Mouse (Mus musculus) liver, adult 2 months (tissue): ENCODE measurements around the gene Scpep1. TPM values are rescaled to one million over a fixed set of nuclear protein-coding genes. Genes with fewer than 3 reads are reported as not detected.

Source experiments
- DNase-seq: peaks from one replicate; pipeline ENCODE4 v3.0.0-alpha.2; 2011; ENCODE audit warnings: low read depth, low spot score; ENCODE audit errors: extremely low read depth
- H3K27ac ChIP-seq: fragments of 200-500 bp; replicated peaks from 2 replicates; pipeline ENCODE4 v1.5.1; 2012; ENCODE audit warnings: low read depth, mild to moderate bottlenecking, control low read depth, inconsistent platforms, low read length; ENCODE audit not compliant: insufficient read depth
- H3K27me3 ChIP-seq: fragments of 200-500 bp; 2 replicates; pipeline ENCODE4 v1.6.1; 2012; ENCODE audit warnings: mild to moderate bottlenecking, moderate library complexity, low read length, inconsistent platforms; ENCODE audit not compliant: control insufficient read depth, insufficient read depth
- H3K36me3 ChIP-seq: fragments of 200-500 bp; 2 replicates; pipeline ENCODE4 v1.6.1; 2012; ENCODE audit warnings: low read length, inconsistent platforms; ENCODE audit not compliant: control insufficient read depth, insufficient read depth
- H3K4me1 ChIP-seq: fragments of 200-500 bp; 2 replicates; pipeline ENCODE4 v1.6.1; 2011; ENCODE audit warnings: low read length; ENCODE audit not compliant: control insufficient read depth, insufficient read depth
- H3K4me3 ChIP-seq: fragments of 200-500 bp; 2 replicates; pipeline ENCODE4 v1.5.1; 2011; ENCODE audit warnings: low read depth, mild to moderate bottlenecking, control low read depth, low read length, moderate library complexity; ENCODE audit not compliant: insufficient read depth
- H3K79me2 ChIP-seq: fragments of 200-500 bp; 2 replicates; pipeline ENCODE4 v1.6.1; 2012; ENCODE audit warnings: inconsistent platforms, mild to moderate bottlenecking, low read length, moderate library complexity; ENCODE audit not compliant: control insufficient read depth, insufficient read depth
- H3K9ac ChIP-seq: fragments of 200-500 bp; 2 replicates; pipeline ENCODE4 v1.6.1; 2012; ENCODE audit warnings: low read depth, mild to moderate bottlenecking, control low read depth, inconsistent platforms, low read length
- CTCF ChIP-seq: fragments of 200-500 bp; IDR thresholded peaks from 2 replicates; pipeline ENCODE4 v1.5.1; 2011; ENCODE audit warnings: low read depth, low read length, control low read depth
- POLR2A ChIP-seq: fragments of 200-500 bp; IDR thresholded peaks from 2 replicates; pipeline ENCODE4 v1.6.1; 2011; ENCODE audit warnings: low read length, control low read depth; ENCODE audit not compliant: insufficient read depth; ENCODE audit errors: extremely low read depth
- WGBS: fragments of 180-500 bp; shearing (Covaris S2); methylation state at CpG from one replicate; pipeline ENCODE4 v1.1.7; 2018; 5-methylcytosine and 5-hydroxymethylcytosine counted together
- polyA plus RNA-seq: library from polyadenylated mRNA; depleted of rRNA; stranded (reverse); fragments of >200 nt; gene quantifications from 2 replicates; pipeline ENCODE4 v1.2.3, GENCODE M21; 2012; rRNA removed
- total RNA-seq: library from RNA; depleted of rRNA; stranded (reverse); fragments of >200 nt; gene quantifications from 2 replicates; pipeline ENCODE4 v1.2.3, GENCODE M21; 2014; rRNA removed

Scpep1 gene
- total RNA-seq (27.9 and 32.8 TPM in 2 replicates), polyA plus RNA-seq (22.5 and 27.6 TPM in 2 replicates)

DNA sequence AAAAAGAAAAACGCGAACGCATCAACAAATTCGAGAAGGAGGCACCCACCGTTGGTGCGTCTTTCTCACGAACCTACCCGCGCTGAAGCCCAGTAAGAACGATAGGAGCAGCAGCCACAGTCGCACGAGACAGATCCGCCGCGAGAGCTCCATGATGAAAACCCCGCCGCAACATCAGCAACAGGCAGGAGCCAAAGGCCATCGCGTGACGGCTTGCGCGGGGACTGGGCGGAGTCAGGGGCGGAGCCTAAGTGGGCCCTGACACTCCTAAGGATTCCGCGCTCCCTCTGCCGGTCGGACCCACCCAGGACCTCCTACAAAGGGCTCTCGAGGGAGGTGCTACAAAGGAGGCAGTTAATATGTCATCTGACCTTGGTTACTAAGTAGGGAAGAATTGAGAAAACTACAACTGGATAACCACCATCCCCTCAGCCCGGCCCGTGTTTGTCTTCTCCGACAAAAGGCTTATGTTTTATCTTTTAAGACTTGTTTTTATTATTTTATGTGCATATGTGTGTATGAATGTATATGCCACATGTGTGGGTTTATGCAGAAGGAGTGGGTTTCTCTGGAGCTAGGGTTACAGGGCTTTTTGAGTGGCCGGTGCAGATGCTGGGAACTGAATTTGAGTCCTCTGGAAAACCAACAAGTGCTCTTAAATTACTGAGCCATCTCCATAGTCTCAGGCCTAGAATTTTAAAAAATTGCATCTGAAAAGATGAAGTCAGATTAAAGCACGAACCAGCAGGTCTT, at the start of gene Scpep1:
TSS of gene Scpep1 (minus strand) at position 249 of the 753 bp plus-strand sequence.
- no peaks in the 10 kb centered on the region; the same call in 1 of the 2 replicates for H3K79me2 ChIP-seq
- peaks cover 4% of the 10 kb centered on the region for H3K36me3 ChIP-seq
- TF ChIP-seq POLR2A (peak; percentile 72; the same call in 1 of the 2 replicates), CTCF (peak; percentile 81)
- H3K27ac ChIP-seq, result peak within 1 kb of the TSS; percentile 82
- H3K9ac ChIP-seq, result peak within 1 kb of the TSS; percentile 74
- DNase-seq, result peak; percentile 93
- 4% methylated on average over 34 of the region's 34 CpGs for WGBS
- peak within 1 kb of the TSS; percentile 76 for H3K4me3 ChIP-seq
- H3K4me1 ChIP-seq, result no peaks in the 10 kb centered on the region
- H3K27me3 ChIP-seq, result no peaks in the 10 kb centered on the region

DNA sequence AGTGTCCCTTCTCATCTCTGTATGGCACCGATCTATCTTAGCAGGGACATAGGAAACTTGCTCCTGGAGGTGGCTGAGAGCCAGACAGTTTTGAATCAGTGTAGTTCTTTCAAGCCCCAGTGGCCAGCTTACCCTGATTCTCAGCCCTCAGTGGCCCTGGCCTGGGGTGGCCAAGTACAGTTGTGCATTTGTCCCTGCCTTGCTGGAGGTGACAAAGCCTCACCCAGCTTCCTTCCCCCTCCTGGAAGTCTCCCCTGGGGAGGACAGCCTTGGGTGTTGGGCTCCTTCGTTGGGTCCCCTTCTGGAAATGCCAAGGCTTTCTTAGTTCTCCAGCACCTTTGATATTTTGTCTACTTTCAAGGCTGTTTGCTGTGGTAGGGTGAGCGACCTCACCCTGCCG, 48.5 kb upstream of the Scpep1 start:
- peak; percentile 49 for DNase-seq
- peak overlapping the region; percentile 59 for H3K9ac ChIP-seq
- H3K79me2 ChIP-seq, result peaks cover 39% of the 10 kb centered on the region
- H3K4me3 ChIP-seq, result no peak overlapping the region
- WGBS, result 13% methylated on average over 4 of the region's 4 CpGs
- peaks cover 39% of the 10 kb centered on the region for H3K4me1 ChIP-seq
- H3K27me3 ChIP-seq, result no peaks in the 10 kb centered on the region
- TF ChIP-seq POLR2A, result no peak
- no peak for TF ChIP-seq CTCF
- peaks cover 21% of the 10 kb centered on the region for H3K36me3 ChIP-seq
- H3K27ac ChIP-seq, result peak overlapping the region; percentile 82

DNA sequence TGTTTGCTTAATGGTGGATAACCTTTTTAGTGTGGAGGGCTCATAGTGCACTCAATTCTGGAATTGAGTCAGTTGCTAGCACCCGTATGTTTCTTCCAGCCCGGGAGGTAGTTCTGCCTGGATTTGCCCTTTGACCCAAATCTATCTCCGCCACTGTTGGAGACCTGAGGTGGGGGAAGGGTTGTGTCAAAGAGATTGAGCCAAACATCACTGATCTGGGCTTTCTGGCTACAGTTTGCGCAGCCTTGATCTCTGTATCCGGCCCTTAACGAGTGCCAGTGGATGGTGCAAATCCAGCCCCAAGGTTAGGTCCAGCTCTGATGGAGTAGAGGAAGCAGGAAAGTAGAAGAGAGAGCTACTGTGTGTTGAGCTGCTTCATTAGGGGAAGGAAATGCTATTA, 47.8 kb upstream of the Scpep1 start:
- DNase-seq, result peak; percentile 98
- peak overlapping the region; percentile 77 for H3K9ac ChIP-seq
- H3K79me2 ChIP-seq, result peaks cover 34% of the 10 kb centered on the region
- H3K4me1 ChIP-seq, result peaks cover 34% of the 10 kb centered on the region
- peak overlapping the region; percentile 91 for H3K27ac ChIP-seq
- H3K27me3 ChIP-seq, result no peaks in the 10 kb centered on the region
- TF ChIP-seq POLR2A, result no peak
- TF ChIP-seq CTCF, result no peak
- peak overlapping the region; percentile 37; the same call in 1 of the 2 replicates for H3K4me3 ChIP-seq
- WGBS, result under 1% methylated on average over 6 of the region's 6 CpGs
- H3K36me3 ChIP-seq, result peaks cover 18% of the 10 kb centered on the region

DNA sequence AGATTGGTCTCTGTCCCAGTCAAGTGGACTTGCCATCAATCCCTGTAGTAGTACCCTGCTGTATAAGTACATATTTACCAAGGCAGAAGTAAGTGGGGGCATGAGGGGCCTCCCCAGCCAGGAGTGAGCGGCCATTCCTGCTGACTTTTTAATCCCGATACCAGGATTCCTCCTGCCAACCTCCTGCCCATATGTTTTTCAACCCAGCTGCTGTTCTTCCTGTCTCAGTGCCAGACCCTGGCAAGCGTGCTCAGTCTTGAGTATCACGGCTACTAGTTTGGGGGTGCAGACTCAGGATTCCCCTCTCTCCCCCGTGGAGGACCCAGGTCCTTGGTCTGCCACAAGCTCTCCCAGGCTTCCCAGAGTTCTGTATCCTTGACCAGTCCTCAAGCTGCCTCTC, 47.4 kb upstream of the Scpep1 start:
- Histone ChIP-seq H3K27ac (peak overlapping the region; percentile 91), H3K4me1 (peaks cover 32% of the 10 kb centered on the region), H3K4me3 (peak overlapping the region; percentile 37), H3K79me2 (peaks cover 34% of the 10 kb centered on the region), H3K36me3 (peaks cover 18% of the 10 kb centered on the region), H3K9ac (peak overlapping the region; percentile 77), H3K27me3 (no peaks in the 10 kb centered on the region)
- DNase-seq, result peak; percentile 69
- no peak for TF ChIP-seq POLR2A
- TF ChIP-seq CTCF, result no peak
- under 1% methylated on average over 5 of the region's 5 CpGs for WGBS

DNA sequence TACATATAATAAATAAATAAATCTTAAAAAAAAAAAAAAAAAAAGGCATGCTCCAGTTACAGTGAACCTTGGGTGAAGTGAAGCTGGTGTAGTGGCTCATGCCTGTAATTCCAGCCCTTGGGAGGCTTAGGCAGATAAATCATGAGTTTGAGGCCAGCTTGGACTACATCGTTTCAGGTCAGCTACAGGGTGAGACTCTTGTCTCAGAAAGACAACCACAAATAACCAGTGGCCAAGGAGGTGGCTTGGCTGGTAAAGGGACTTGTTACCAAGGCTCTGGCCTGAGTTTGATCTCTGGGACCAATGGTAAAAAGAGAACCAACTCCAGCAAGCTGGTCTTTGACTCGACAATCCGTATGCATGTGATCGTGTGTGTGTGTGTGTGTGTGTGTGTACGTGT, 46.8 kb upstream of the Scpep1 start:
- H3K27ac ChIP-seq, result peak overlapping the region; percentile 91
- WGBS, result 10% methylated on average over 5 of the region's 5 CpGs
- peaks cover 17% of the 10 kb centered on the region for H3K36me3 ChIP-seq
- peak overlapping the region; percentile 37 for H3K4me3 ChIP-seq
- no peak for TF ChIP-seq POLR2A
- no peak for TF ChIP-seq CTCF
- H3K9ac ChIP-seq, result peak overlapping the region; percentile 77
- H3K27me3 ChIP-seq, result no peaks in the 10 kb centered on the region
- DNase-seq, result peak; percentile 62
- peaks cover 29% of the 10 kb centered on the region for H3K4me1 ChIP-seq
- peaks cover 34% of the 10 kb centered on the region for H3K79me2 ChIP-seq

DNA sequence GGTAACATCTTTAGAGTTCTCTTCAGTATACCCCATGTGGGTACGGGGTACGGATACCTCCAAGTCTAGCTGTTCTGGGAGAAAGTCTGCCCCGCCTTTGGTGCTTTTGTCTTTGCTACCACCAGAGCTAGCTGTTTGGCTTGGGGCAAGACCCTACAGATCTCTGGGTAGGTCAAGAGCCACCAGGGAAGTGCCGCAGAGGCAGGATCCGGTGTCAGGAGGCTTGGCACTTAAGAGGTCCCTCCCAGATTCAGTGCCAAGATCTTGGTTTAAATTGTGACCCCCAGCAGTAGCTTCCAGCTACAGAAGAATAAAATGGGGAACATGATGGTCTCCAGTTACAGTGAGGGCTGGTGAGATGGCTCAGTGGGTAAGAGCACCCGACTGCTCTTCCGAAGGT, 46.3 kb upstream of the Scpep1 start:
- peaks cover 29% of the 10 kb centered on the region for H3K4me1 ChIP-seq

More for the DNA sequence above, 46.3 kb upstream of the Scpep1 start:
- H3K27ac ChIP-seq, result peak overlapping the region; percentile 75
- WGBS, result 31% methylated on average over 7 of the region's 7 CpGs
- H3K9ac ChIP-seq, result peak overlapping the region; percentile 75
- no peaks in the 10 kb centered on the region for H3K27me3 ChIP-seq
- TF ChIP-seq CTCF (no peak), POLR2A (no peak)
- no peak for DNase-seq
- H3K36me3 ChIP-seq, result peaks cover 16% of the 10 kb centered on the region
- peak overlapping the region; percentile 72 for H3K4me3 ChIP-seq
- peaks cover 34% of the 10 kb centered on the region for H3K79me2 ChIP-seq
